In genomic region chr15:8761741-8762271, GRCm38 (mm10) we compare ENCODE assay signal across 10 mouse cellular contexts. TPM values are rescaled to one million over a fixed set of nuclear protein-coding genes. Genes with fewer than 3 reads are reported as not detected.
A peak's percentile ranks its signal among the peaks of the same experiment; 100 is the strongest.
DNase-seq lines count a peak whose midpoint lies in the region; ATAC-seq lines count a peak whose summit lies in the region.
"Had no signal": no experiment of that assay in that cellular context is flagged by ENCODE, and none has a peak within 500 bp of the region (broad histone marks: within the 10 kb centered on the region; RNA-seq: fewer than 3 reads in every experiment).

No protein-coding gene starts in this region.

- H3K9ac ChIP-seq in kidney, embryonic 14.5 days (ENCODE audit: low read depth, low read length): no peak overlapping the region
- no peak overlapping the region for H3K9ac ChIP-seq in heart, embryonic 15.5 days
- H3K9ac ChIP-seq in forebrain, embryonic 16.5 days (replicated peaks; ENCODE audit: low read depth, low read length): no peak overlapping the region
- H3K9ac ChIP-seq: limb, embryonic 12.5 days had no signal

- peak overlapping the region; percentile 2; the same call in 1 of the 2 replicates for H3K4me2 ChIP-seq in kidney, embryonic 14.5 days (replicated peaks; ENCODE audit: low read depth, low read length)
- H3K4me2 ChIP-seq in heart, embryonic 15.5 days: peak overlapping the region; percentile 32; the same call in 1 of the 2 replicates
- no peak overlapping the region for H3K4me2 ChIP-seq in forebrain, embryonic 16.5 days (ENCODE audit: low read length)
- H3K4me2 ChIP-seq: limb, embryonic 12.5 days had no signal

- H3K36me3 ChIP-seq in kidney, embryonic 14.5 days (ENCODE audit: control insufficient read depth, insufficient read depth, low read length): no peaks in the 10 kb centered on the region
- no peaks in the 10 kb centered on the region for H3K36me3 ChIP-seq in heart, embryonic 15.5 days
- no peaks in the 10 kb centered on the region for H3K36me3 ChIP-seq in forebrain, embryonic 16.5 days (ENCODE audit: control insufficient read depth, insufficient read depth)
- H3K36me3 ChIP-seq: limb, embryonic 12.5 days had no signal

- WGBS in kidney, embryonic 14.5 days: 32% methylated on average over 9 of the region's 9 CpGs
- WGBS in heart, embryonic 15.5 days: 9% methylated on average over 9 of the region's 9 CpGs
- 57% methylated on average over 9 of the region's 9 CpGs for WGBS in forebrain, embryonic 16.5 days

- no peaks in the 10 kb centered on the region for H3K9me3 ChIP-seq in kidney, embryonic 14.5 days (ENCODE audit: control insufficient read depth, low read length)
- no peaks in the 10 kb centered on the region for H3K9me3 ChIP-seq in heart, embryonic 15.5 days (replicated peaks)
- no peaks in the 10 kb centered on the region for H3K9me3 ChIP-seq in forebrain, embryonic 16.5 days (ENCODE audit: control insufficient read depth, low read length)
- H3K9me3 ChIP-seq: limb, embryonic 12.5 days had no signal

- ATAC-seq in kidney, embryonic 14.5 days (ENCODE audit: low FRiP score, low TSS enrichment): peak; percentile 57; the same call in 1 of the 2 replicates
- peak; percentile 72 for ATAC-seq in heart, embryonic 15.5 days (replicated peaks; ENCODE audit: insufficient number of reproducible peaks, insufficient read depth, low FRiP score, low read depth)
- no peak for ATAC-seq in forebrain, embryonic 16.5 days

- no peak overlapping the region for H3K4me3 ChIP-seq in kidney, embryonic 14.5 days (ENCODE audit: low read length)
- no peak overlapping the region for H3K4me3 ChIP-seq in heart, embryonic 15.5 days
- H3K4me3 ChIP-seq in forebrain, embryonic 16.5 days (replicated peaks; ENCODE audit: low read length): no peak overlapping the region
- H3K4me3 ChIP-seq: limb, embryonic 12.5 days had no signal

- DNase-seq in kidney, adult 11 months: no peak
- peak; percentile 21 for DNase-seq in brain, adult 2 months (ENCODE audit: low read depth, low spot score)
- DNase-seq in lung, postnatal 10 days: peak; percentile 25
- no peak for DNase-seq in natural killer cell, adult 2 months (ENCODE audit: low spot score in 2 of 2)
- no peak for DNase-seq in cerebellum, adult 8-10 months
- DNase-seq: cerebellum, adult 11-12 months had no signal

- no peaks in the 10 kb centered on the region for H3K27me3 ChIP-seq in kidney, embryonic 14.5 days (ENCODE audit: control insufficient read depth, insufficient read depth, low read length)
- H3K27me3 ChIP-seq in heart, embryonic 15.5 days: no peaks in the 10 kb centered on the region
- no peaks in the 10 kb centered on the region for H3K27me3 ChIP-seq in forebrain, embryonic 16.5 days (replicated peaks; ENCODE audit: control insufficient read depth, insufficient read depth, low read length)
- H3K27me3 ChIP-seq: limb, embryonic 12.5 days had no signal

- H3K4me1 ChIP-seq in kidney, embryonic 14.5 days (ENCODE audit: control insufficient read depth, insufficient read depth, low read length): no peaks in the 10 kb centered on the region
- H3K4me1 ChIP-seq in heart, embryonic 15.5 days (replicated peaks): peaks cover 8% of the 10 kb centered on the region
- H3K4me1 ChIP-seq in forebrain, embryonic 16.5 days (replicated peaks; ENCODE audit: control insufficient read depth, insufficient read depth, low read length): no peaks in the 10 kb centered on the region
- H3K4me1 ChIP-seq: limb, embryonic 12.5 days had no signal

- no peak overlapping the region for H3K27ac ChIP-seq in kidney, embryonic 14.5 days (ENCODE audit: low read depth, low read length)
- peak overlapping the region; percentile 64 for H3K27ac ChIP-seq in heart, embryonic 15.5 days
- H3K27ac ChIP-seq in forebrain, embryonic 16.5 days (ENCODE audit: low read length): no peak overlapping the region
- H3K27ac ChIP-seq: limb, embryonic 12.5 days had no signal

RNA-seq across cellular contexts. Expression of gene Slc1a3, which starts 51.2 kb away (rescaled TPM):
- polyA plus RNA-seq in kidney, embryonic 14.5 days (2014; fragmentation: Nextera tagmentation; extraction: Ambion mirVana): 14.7 and 16.8 TPM in 2 replicates
- 9.8 and 16.7 TPM in 2 replicates for polyA plus RNA-seq in heart, embryonic 15.5 days (2015; fragmentation: Nextera tagmentation; extraction: Ambion mirVana)
- polyA plus RNA-seq in forebrain, embryonic 16.5 days (2015; fragmentation: Nextera tagmentation; extraction: Ambion mirVana): 122 and 145 TPM in 2 replicates

Comparison
In these comparisons a context has a peak if more than half of its experiments do, and no peak if none do; other contexts are left out.
1. DNase-seq: peak in brain, adult 2 months (single experiment) and lung, postnatal 10 days (single experiment); none in kidney, adult 11 months (single experiment), natural killer cell, adult 2 months (0 of 2) and cerebellum, adult 8-10 months (single experiment).